Mouse (Mus musculus) liver, postnatal 0 days (tissue): ENCODE data around the gene Spaca7. TPM values are rescaled to one million over a fixed set of nuclear protein-coding genes. Genes with fewer than 3 reads are reported as not detected.

Experiments
- ATAC-seq: fragments of 200-750 bp; cut with Nextera tagmentation; 2 replicates; pipeline ENCODE4 v1.8.0; 2017; ENCODE audit warnings: mild to moderate bottlenecking, moderate library complexity
- DNase-seq: peaks from one replicate; pipeline ENCODE4 v3.0.0-alpha.2; 2016
- H3K27ac ChIP-seq: fragments of 300-500 bp; sonication (generic); 2 replicates; pipeline ENCODE4 v1.5.1; 2014; ENCODE audit warnings: antibody characterized with exemption, moderate library complexity, mild to moderate bottlenecking, low read depth
- H3K27me3 ChIP-seq: fragments of 300-500 bp; sonication (generic); 2 replicates; pipeline ENCODE4 v1.6.1; 2014; ENCODE audit warnings: low read length, control low read depth, mixed read lengths; ENCODE audit not compliant: insufficient read depth
- H3K36me3 ChIP-seq: fragments of 300-500 bp; sonication (generic); replicated peaks from 2 replicates; pipeline ENCODE4 v1.6.1; 2014; ENCODE audit warnings: mild to moderate bottlenecking, control low read depth, low read length, moderate library complexity, mixed read lengths; ENCODE audit not compliant: insufficient read depth
- H3K4me1 ChIP-seq: fragments of 300-500 bp; sonication (generic); 2 replicates; pipeline ENCODE4 v1.6.1; 2014; ENCODE audit warnings: antibody characterized with exemption, mild to moderate bottlenecking, control low read depth; ENCODE audit not compliant: insufficient read depth
- H3K4me2 ChIP-seq: fragments of 300-500 bp; sonication (generic); 2 replicates; pipeline ENCODE4 v1.6.1; 2014; ENCODE audit warnings: low read depth, mild to moderate bottlenecking, low read length, moderate library complexity, mixed read lengths
- H3K4me3 ChIP-seq: fragments of 300-500 bp; sonication (generic); 2 replicates; pipeline ENCODE4 v1.5.1; 2014; ENCODE audit warnings: low read depth, low read length
- H3K9ac ChIP-seq: fragments of 300-500 bp; sonication (generic); replicated peaks from 2 replicates; pipeline ENCODE4 v1.6.1; 2014; ENCODE audit warnings: mild to moderate bottlenecking, moderate library complexity
- H3K9me3 ChIP-seq: fragments of 300-500 bp; sonication (generic); 2 replicates; pipeline ENCODE4 v1.6.1; 2016; ENCODE audit warnings: mild to moderate bottlenecking, control low read depth, low read length, mixed read lengths
- CTCF ChIP-seq: sonication (generic); IDR thresholded peaks from 2 replicates; pipeline ENCODE4 v1.5.1; 2016; ENCODE audit warnings: antibody characterized with exemption, low read depth
- EP300 ChIP-seq: IDR thresholded peaks from 2 replicates; pipeline ENCODE4 v1.6.1; 2016; ENCODE audit warnings: antibody characterized with exemption, low read depth, mild to moderate bottlenecking
- WGBS: fragments of 180-500 bp; shearing (Covaris S2); extraction: QIAGEN DNeasy Blood & Tissue Kit; methylation state at CpG from one replicate; pipeline ENCODE4 v1.1.7; 2014; ENCODE audit not compliant: insufficient replicate concordance; 5-methylcytosine and 5-hydroxymethylcytosine counted together
- polyA plus RNA-seq: library from polyadenylated mRNA; unstranded; fragments of >200 nt; fragmentation: Nextera tagmentation; extraction: Ambion mirVana; gene quantifications from 2 replicates; pipeline ENCODE4 v1.2.1, GENCODE M21; 2015

The Spaca7 gene
- polyA plus RNA-seq, result not detected in 2 replicates

- Histone ChIP-seq H3K27me3 (0 out of 2 replicates have a peak, but pooled peaks cover 7% of the 10 kb centered on the region), H3K9ac (no peak within 1 kb of the TSS), H3K27ac (no peak within 1 kb of the TSS), H3K36me3 (no peaks in the 10 kb centered on the region), H3K4me1 (no peaks in the 10 kb centered on the region), H3K9me3 (no peaks in the 10 kb centered on the region), H3K4me3 (no peak within 1 kb of the TSS), H3K4me2 (no peak within 1 kb of the TSS)
- DNase-seq, result no peak
- WGBS, result 51% methylated on average over 14 of the region's 14 CpGs
- no peak for TF ChIP-seq CTCF
- no peak for TF ChIP-seq EP300
- ATAC-seq, result no peak
Measured at GRCm38 (mm10) chr8:12572814-12573534, at the start of gene Spaca7. Gene Spaca7 (plus strand): TSS chr8:12573029.

GRCm38 (mm10) chr8:12524279-12524678, 48.5 kb upstream of the Spaca7 start:
- peaks cover 3% of the 10 kb centered on the region; the same call in 1 of the 2 replicates for H3K9me3 ChIP-seq
- peaks cover 6% of the 10 kb centered on the region; the same call in 1 of the 2 replicates for H3K27me3 ChIP-seq
- H3K4me3 ChIP-seq, result no peak overlapping the region
- H3K27ac ChIP-seq, result no peak overlapping the region
- ATAC-seq (no peak), DNase-seq (no peak)
- 0% methylated on average over 1 of the region's 1 CpGs for WGBS
- H3K4me2 ChIP-seq, result no peak overlapping the region
- no peaks in the 10 kb centered on the region for H3K36me3 ChIP-seq
- H3K9ac ChIP-seq, result no peak overlapping the region
- TF ChIP-seq EP300 (no peak), CTCF (no peak)
- no peaks in the 10 kb centered on the region for H3K4me1 ChIP-seq

GRCm38 (mm10) chr8:12528659-12529058, 44.2 kb upstream of the Spaca7 start:
- whole genome bisulfite sequencing, result 66% methylated on average over 2 of the region's 2 CpGs
- Histone ChIP-seq H3K36me3 (no peaks in the 10 kb centered on the region), H3K4me2 (no peak overlapping the region), H3K9me3 (no peaks in the 10 kb centered on the region), H3K4me1 (no peaks in the 10 kb centered on the region), H3K27ac (no peak overlapping the region), H3K9ac (no peak overlapping the region), H3K27me3 (no peaks in the 10 kb centered on the region), H3K4me3 (no peak overlapping the region)
- TF ChIP-seq EP300, result no peak
- no peak for TF ChIP-seq CTCF
- DNase-seq, result no peak
- ATAC-seq, result no peak

DNA sequence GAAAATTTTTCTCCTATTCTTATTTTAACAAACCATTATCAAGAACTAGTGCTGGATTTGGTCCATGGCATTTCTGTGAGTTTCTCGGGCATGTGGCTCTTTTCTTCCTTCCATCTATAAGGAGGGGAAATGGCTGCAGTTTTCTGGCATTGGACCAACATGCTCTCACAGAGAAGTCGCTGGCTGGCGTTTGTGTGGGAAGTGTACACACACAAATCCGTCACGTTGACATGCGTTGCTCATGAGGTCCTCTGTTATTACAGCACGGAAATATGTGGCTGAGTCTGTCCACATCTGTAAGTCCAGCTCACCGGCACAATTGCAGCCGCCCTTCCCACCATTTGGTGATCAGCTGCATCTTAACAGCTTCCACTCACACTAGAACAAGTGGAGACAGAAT, 37.2 kb upstream of the Spaca7 start:
- no peaks in the 10 kb centered on the region for H3K36me3 ChIP-seq
- WGBS, result 56% methylated on average over 9 of the region's 9 CpGs
- peaks cover 4% of the 10 kb centered on the region; the same call in 1 of the 2 replicates for H3K9me3 ChIP-seq
- H3K4me3 ChIP-seq, result no peak overlapping the region
- ATAC-seq, result no peak
- no peak for DNase-seq
- H3K4me1 ChIP-seq, result no peaks in the 10 kb centered on the region
- TF ChIP-seq EP300 (no peak), CTCF (no peak)
- no peak overlapping the region for H3K27ac ChIP-seq
- no peak overlapping the region for H3K4me2 ChIP-seq
- 0 out of 2 replicates have a peak, but pooled peaks cover 3% of the 10 kb centered on the region for H3K27me3 ChIP-seq
- no peak overlapping the region for H3K9ac ChIP-seq

DNA sequence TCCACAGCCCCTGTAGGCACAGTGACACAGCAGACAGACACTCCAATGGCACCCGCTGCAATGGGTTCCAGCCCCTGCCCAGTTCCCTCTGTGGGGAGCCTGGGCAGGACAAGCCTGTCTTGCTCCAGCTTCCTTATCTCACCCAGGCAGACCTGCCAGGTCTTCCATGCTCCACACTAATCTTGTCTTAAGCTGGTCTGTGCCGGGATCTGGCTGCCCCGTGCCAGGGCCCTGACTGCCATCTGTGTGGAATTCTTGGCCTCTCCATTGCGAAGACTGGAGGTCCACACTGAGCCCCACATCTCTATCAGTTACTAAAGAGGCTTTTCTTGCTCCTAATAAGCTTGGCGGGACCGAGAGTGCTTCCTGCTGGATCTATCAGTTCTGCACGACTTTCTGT, 36.5 kb upstream of the Spaca7 start:
- no peaks in the 10 kb centered on the region for H3K36me3 ChIP-seq
- TF ChIP-seq EP300, result no peak
- TF ChIP-seq CTCF, result no peak
- WGBS, result 66% methylated on average over 7 of the region's 7 CpGs
- ATAC-seq (no peak), DNase-seq (no peak)
- no peak overlapping the region for H3K4me2 ChIP-seq
- no peaks in the 10 kb centered on the region for H3K4me1 ChIP-seq
- H3K9me3 ChIP-seq, result peaks cover 4% of the 10 kb centered on the region; the same call in 1 of the 2 replicates
- no peak overlapping the region for H3K4me3 ChIP-seq
- 0 out of 2 replicates have a peak, but pooled peaks cover 3% of the 10 kb centered on the region for H3K27me3 ChIP-seq
- no peak overlapping the region for H3K27ac ChIP-seq
- H3K9ac ChIP-seq, result no peak overlapping the region

DNA sequence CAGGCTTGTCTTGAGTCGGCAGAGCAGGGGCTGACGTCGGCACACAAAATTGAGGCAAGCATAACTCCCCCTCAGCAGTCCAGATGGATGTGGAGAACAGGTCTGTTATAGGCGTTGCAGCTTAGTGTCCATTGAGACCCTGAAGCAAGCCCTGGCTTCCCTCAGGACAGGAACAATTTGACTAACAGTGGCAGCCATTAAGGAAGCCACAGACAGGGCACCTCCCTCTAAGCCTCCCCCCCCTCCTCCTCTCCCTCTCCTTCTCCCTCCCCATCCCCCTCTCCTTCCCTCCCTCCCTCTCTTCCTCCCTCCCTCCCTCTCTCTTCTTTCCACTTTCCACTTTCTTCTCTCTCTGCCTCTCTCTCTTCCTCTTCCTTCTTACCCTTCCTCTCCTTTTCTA, 27.6 kb upstream of the Spaca7 start:
- ATAC-seq (no peak), DNase-seq (no peak)
- Histone ChIP-seq H3K9ac (no peak overlapping the region), H3K27ac (no peak overlapping the region), H3K4me2 (no peak overlapping the region), H3K4me3 (no peak overlapping the region), H3K9me3 (no peaks in the 10 kb centered on the region), H3K27me3 (peaks cover 7% of the 10 kb centered on the region; the same call in 1 of the 2 replicates), H3K36me3 (no peaks in the 10 kb centered on the region), H3K4me1 (no peaks in the 10 kb centered on the region)
- WGBS, result 71% methylated on average over 4 of the region's 4 CpGs
- TF ChIP-seq CTCF, result no peak
